Comparison of ENCODE assay signal across 11 mouse cellular contexts in genomic region chr5:113644520-113644919, GRCm38 (mm10). TPM values are rescaled to one million over a fixed set of nuclear protein-coding genes. Genes with fewer than 3 reads are reported as not detected.
DNase-seq lines count a peak whose midpoint lies in the region; ATAC-seq and TF ChIP-seq lines count a peak whose summit lies in the region.
"Had no signal": no experiment of that assay in that cellular context is flagged by ENCODE, and none has a peak within 500 bp of the region (broad histone marks: within the 10 kb centered on the region; RNA-seq: fewer than 3 reads in every experiment).

No protein-coding gene starts in this region.

- intact Hi-C loops in left cerebral cortex, postnatal 36 days (cut with DNase I), result no loop called here

- H3K27ac ChIP-seq in bone marrow macrophage, adult 2 months (ENCODE audit: insufficient read depth, low read depth, low read length), result peak overlapping the region; percentile 73
- H3K27ac ChIP-seq: heart, embryonic 13.5 days; intestine, embryonic 15.5 days had no signal

- no peak for ATAC-seq in activated CD4-positive, CD25-positive, alpha-beta regulatory T cell, adult 4 months
- ATAC-seq: intestine, embryonic 15.5 days had no signal

- TF ChIP-seq POLR2A in bone marrow macrophage, adult 2 months (IDR thresholded peaks at IDR 0.05; ENCODE audit: borderline replicate concordance, low read depth, low read length), result no peak

- DNase-seq in cerebellum, postnatal 25 days, result peak; percentile 29 to 31
- DNase-seq in cerebellum, postnatal 14 days, result no peak
- peak; percentile 37 for DNase-seq in left cerebral cortex, adult 11 months (ENCODE audit: low spot score)
- no peak for DNase-seq in left cerebral cortex, postnatal 36 days (ENCODE audit: low spot score in 2 of 2)
- DNase-seq in lung, postnatal 36 days, result peak; percentile 42
- DNase-seq in Muller cell, postnatal 12 days (ENCODE audit: inconsistent ontology term), result no peak
- DNase-seq: B cell, adult 2 months had no signal

- no peak overlapping the region for H3K4me3 ChIP-seq in bone marrow macrophage, adult 2 months (ENCODE audit: insufficient read depth, low read length)
- H3K4me3 ChIP-seq: heart, embryonic 13.5 days; intestine, embryonic 15.5 days had no signal

- TF ChIP-seq CTCF in bone marrow macrophage, adult 2 months (IDR thresholded peaks at IDR 0.05; ENCODE audit: low read depth, low read length), result no peak

- H3K4me1 ChIP-seq in bone marrow macrophage, adult 2 months (ENCODE audit: control insufficient read depth, insufficient read depth, low read length), result peaks cover 60% of the 10 kb centered on the region

RNA-seq across cellular contexts. Expression of gene Cmklr1, which starts 5.7 kb away (rescaled TPM):
- 1 to 10 TPM; 2.8 to 7.7 TPM for total RNA-seq in left cerebral cortex, postnatal 36 days (2021)
- 45.7 and 58.6 TPM in 2 replicates for polyA plus RNA-seq in bone marrow macrophage, adult 2 months (2012; ENCODE audit: insufficient read depth, insufficient read length, missing spikeins)
- polyA plus RNA-seq in activated CD4-positive, CD25-positive, alpha-beta regulatory T cell, adult 4 months (2017; shearing (Covaris generic)), result not detected

Comparison
In these comparisons a context has a peak if more than half of its experiments do, and no peak if none do; other contexts are left out.
1. DNase-seq: peak in cerebellum, postnatal 25 days (2 of 2), left cerebral cortex, adult 11 months (single experiment) and lung, postnatal 36 days (single experiment); none in cerebellum, postnatal 14 days (0 of 2), left cerebral cortex, postnatal 36 days (0 of 2) and Muller cell, postnatal 12 days (single experiment).
2. RNA of gene Cmklr1, which starts 5.7 kb away (polyA plus RNA-seq): 45.7 to 58.6 TPM in bone marrow macrophage, adult 2 months; not detected in activated CD4-positive, CD25-positive, alpha-beta regulatory T cell, adult 4 months; every median in the first group is over 10 times any median in the second.